Mouse (Mus musculus) frontal cortex, postnatal 10 days (tissue): ENCODE results near the gene Rars2.

Experiments
- DNase-seq, 2 experiments: peaks; one replicate each; pipeline ENCODE4 v3.0.0; 2022; ENCODE audit warnings: low spot score in 2 of 2, mixed read lengths in 1 of 2

Rars2 gene

GRCm38 (mm10) chr4:34640731-34641130 lies 26.0 kb downstream of the Rars2 start:
- no peak for DNase-seq

GRCm38 (mm10) chr4:34644779-34645178 lies 30.0 kb downstream of the Rars2 start:
- DNase-seq: no peak

GRCm38 (mm10) chr4:34653179-34653578 lies 38.4 kb downstream of the Rars2 start:
- DNase-seq: no peak

DNA sequence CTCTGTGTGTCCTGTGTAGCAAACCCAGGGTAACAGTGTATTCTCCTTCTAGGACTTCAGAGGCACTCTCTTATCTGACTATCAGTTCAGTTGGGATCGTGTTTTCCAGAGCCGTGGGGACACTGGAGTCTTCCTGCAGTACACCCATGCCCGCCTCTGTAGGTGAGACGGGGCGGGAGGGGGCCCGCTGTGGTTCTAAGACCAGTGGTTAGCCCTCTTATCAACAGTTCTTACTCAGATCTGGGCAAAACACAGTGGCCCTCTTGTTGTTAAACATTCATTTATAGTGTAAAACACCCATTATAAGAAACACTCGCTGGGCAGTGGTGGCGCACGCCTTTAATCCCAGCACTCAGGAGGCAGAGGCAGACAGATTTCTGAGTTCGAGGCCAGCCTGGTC lies 41.3 kb downstream of the Rars2 start:
- no peak for DNase-seq

DNA sequence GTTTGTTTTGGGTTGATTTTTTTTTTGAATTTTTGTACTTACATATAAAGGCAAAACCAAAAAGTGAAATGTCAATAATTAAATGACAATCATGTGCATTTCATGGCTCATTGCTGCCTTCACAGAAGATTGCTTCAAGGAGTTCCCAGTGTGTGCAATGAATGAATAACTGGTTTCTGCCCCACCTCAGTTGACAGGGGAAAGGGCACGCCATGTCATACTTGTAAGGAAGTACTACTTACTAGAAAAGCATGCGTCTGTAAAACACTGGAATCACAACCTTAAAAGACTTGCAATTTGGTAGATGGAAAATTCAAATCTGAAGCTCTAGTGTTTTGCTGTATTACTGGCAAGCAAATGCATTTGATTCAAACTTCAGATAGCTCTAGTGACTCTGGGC lies 44.3 kb downstream of the Rars2 start:
- no peak for DNase-seq

DNA sequence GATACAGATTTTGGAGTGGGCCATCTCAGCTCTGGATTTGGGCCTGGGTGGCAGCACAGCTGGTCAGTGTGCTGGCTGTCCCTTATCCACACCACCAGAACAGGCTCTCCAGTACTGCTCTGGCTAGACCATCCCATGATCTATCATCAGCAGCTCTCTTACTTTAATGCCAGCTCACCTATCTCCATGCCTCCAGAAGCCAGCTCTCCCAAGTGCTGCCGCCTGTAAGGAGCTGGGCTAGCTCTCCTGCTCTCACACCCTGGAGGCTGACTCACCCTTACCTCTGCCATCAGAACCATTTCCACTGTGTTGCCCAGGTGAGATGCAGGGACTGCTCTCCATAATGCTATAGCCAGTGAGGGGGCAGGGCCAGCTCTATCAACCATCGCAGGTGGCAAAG lies 46.8 kb downstream of the Rars2 start:
- DNase-seq: no peak

- DNase-seq: no peak
These were observed 47.2 kb downstream of the Rars2 start for GRCm38 (mm10) chr4:34661927-34662326.

DNA sequence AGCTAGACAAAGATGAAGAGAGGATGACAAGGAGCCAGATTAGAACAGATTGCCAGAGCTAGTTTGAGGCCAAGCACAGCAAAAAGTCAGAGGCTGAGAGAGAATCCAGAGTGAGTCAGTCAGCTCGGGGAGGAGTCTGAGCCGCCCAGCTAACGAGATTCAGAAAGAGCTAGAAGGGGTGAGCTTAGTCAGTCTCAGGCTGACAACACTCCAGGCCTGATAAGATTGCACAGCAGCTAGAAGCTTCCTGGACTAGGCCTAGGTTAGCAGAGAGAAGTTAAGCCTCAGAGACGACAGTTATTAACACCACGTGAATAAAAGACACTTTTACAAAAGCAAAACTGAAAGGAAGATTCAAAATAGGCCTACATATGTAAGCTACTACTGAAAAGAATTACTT lies 53.2 kb downstream of the Rars2 start:
- DNase-seq: no peak

DNA sequence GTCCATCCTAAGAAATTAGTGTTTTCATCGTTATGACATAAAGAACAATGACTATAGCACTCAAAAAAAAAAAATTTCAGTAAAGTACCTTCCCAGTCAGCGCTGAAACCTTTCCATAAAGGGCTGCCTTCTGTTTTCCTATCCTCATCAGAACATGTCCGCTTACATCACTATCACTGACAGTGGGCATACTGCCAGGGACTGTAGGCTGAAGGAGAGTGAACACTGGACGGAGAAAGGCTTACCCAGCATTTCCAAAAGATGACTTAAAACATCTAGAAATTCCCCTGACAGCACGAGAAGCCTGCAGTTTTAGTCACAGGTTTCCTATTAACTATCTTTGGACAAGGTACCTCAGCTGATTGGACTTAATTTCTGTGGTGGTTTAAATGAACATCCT lies 59.0 kb downstream of the Rars2 start:
- no peak for DNase-seq

DNA sequence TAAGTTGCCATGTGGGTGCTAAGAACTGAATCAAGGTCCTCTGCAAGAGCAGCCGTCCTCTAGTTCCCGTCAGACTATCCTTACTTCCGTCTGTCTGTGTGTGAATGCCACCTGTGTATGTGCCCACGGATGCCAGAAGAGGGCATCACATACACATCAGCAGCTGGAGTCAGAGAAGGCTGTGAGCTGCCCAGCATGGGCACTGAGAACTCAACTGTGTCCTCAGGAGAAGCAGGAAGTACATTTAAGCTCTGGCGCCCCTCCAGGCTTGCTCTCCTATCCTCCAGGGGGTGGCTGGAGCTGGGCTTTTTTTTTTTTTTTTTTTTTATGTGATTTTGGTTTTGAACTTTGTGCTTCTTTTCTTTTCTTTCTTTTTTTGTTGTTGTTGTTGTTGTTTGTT lies 65.8 kb downstream of the Rars2 start:
- DNase-seq: no peak

DNA sequence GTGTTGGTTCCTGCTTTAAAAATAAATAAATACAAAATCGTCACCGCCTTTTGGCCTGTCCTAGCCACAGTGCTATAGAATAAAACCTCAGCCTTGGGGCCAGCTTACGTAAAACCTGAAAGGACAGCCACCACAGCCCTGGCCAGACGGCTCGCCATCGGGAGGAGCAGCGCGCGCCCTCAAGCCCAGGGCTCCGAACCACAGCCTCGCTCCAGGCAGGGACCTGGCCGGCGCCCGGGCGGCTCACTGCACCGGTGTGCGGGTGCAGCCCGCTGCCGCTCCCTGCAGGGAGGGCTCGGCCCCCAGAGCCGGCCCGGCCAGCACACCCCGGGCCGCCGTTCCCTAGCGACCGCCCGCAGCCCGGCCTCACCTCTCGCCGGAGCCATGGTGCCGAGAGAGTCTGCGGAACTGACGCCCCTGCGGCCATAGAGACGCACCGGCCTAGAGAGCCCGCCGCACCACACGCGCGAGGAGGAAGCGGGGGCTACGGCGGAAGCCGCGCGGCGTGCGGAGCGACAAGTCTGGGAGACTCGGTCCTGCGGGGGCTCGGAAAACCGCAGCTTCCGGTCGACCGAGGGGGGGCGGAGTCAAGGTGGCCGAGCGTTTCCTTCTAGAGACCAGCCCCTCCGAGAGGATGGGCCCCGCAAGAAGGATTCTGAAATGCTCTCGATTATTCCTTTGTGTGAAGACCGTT lies 72.3 kb downstream of the Rars2 start, which contains the start of gene Slc35a1:
TSS of gene Slc35a1 (minus strand) at position 565 of the 694 bp plus-strand sequence.
- DNase-seq: peak; percentile 91 to 92

GRCm38 (mm10) chr4:34688021-34688420 lies 73.3 kb downstream of the Rars2 start:
- no peak for DNase-seq

DNA sequence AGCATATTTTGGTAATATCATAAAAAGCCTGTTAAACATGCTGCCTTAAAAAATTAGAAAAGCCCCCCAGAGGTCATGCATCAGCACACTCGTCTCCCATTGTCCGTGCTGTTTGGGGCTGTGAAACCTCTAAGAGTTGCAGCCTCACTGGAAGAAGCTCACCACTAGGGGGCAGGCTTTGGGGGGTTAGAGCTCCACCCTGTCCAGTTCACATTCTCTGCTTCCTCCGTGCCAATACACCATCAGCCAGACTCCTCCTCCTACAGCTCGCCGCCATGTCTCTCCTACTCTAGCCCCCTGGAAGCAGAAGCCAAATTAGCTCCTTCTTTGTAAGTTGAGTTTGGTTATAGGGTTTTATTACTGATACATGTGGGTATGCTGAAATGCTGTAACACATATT lies 86.8 kb downstream of the Rars2 start:
- DNase-seq: no peak

DNA sequence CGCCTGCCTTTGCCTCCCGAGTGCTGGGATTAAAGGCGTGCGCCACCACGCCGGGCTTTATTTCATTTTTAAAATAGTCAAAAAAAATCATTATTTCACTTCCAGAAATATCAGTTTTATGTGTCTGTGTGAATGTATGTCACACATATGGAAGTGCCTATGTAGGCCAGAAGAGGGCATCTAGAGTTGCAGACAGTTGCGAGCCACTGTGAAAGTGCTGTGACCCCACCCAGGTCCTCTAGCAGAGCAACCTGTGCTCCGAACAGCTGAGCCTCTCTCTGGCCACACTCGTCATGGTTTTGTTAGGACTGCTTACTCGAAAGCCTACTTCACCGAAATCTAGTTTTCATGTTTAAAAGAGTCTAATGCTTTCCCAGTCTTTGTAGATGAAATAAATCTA lies 87.5 kb downstream of the Rars2 start:
- no peak for DNase-seq

DNA sequence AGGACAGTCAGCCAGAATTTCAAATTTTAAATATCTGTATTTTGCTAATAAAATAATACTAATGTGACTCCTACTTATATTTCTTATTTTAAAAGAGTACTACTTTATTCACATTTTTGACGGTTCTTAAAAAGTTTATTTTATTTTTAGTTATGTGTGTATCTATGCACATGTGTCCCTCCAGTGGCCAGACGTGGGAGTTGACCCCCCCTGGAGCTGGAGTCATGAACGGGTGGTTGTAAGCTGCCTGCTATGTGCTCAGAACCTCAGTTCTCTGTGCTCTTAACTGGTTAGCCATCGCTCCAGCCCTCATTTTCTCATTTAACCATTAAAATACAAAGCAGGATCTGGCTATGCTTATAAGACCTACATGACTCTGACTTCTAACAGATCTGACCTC lies 88.3 kb downstream of the Rars2 start:
- no peak for DNase-seq

DNA sequence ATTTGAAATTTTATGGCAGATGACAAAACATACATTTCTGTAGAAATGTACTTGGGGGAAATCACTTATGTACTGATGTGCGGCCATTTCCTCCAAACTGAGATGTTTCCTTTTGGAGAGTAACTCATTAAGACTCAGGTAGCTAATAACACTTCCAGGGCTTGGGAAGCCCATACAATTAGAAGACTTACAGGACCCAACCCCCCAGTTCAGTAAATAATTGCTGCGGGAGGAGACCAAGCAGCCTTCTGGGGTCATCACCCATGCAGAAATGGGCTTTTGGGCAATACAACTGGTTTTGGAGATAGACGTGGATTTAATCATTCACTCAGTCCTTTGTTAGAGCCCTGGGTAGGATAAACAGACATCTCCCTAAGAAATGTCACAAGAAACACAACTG lies 92.5 kb downstream of the Rars2 start:
- DNase-seq: no peak

GRCm38 (mm10) chr4:34708127-34708526 lies 93.4 kb downstream of the Rars2 start:
- DNase-seq: no peak
